11 mouse cellular contexts compared by ENCODE assay signal in genomic region chr17:66325440-66326203, GRCm38 (mm10).
DNase-seq lines count a peak whose midpoint lies in the region; ATAC-seq lines count a peak whose summit lies in the region.
"Had no signal": no experiment of that assay in that cellular context is flagged by ENCODE, and none has a peak within 500 bp of the region (broad histone marks: within the 10 kb centered on the region; RNA-seq: fewer than 3 reads in every experiment).

No protein-coding gene starts in this region.

- peaks cover 21% of the 10 kb centered on the region for H3K4me1 ChIP-seq in midbrain, embryonic 13.5 days (replicated peaks)
- peaks cover 7% of the 10 kb centered on the region for H3K4me1 ChIP-seq in intestine, embryonic 16.5 days (ENCODE audit: control insufficient read depth, insufficient read depth, low read length)
- H3K4me1 ChIP-seq: kidney, embryonic 15.5 days had no signal

- peak overlapping the region; percentile 23 for H3K4me3 ChIP-seq in midbrain, embryonic 13.5 days (replicated peaks)
- no peak overlapping the region for H3K4me3 ChIP-seq in intestine, embryonic 16.5 days (ENCODE audit: low read length)
- H3K4me3 ChIP-seq: embryonic facial prominence, embryonic 12.5 days; kidney, embryonic 15.5 days had no signal

- ATAC-seq in midbrain, embryonic 13.5 days: peak; percentile 95
- ATAC-seq in intestine, embryonic 16.5 days: no peak
- no peak for ATAC-seq in activated CD4-positive, CD25-positive, alpha-beta regulatory T cell, adult 4 months

- peak; percentile 95 for DNase-seq in brain, adult 2 months (ENCODE audit: low read depth, low spot score)
- peak; percentile 44 to 71 for DNase-seq in cerebellum, postnatal 14 days
- peak; percentile 65 for DNase-seq in layer of hippocampus, adult 11-12 months (ENCODE audit: low spot score)
- no peak for DNase-seq in spleen, adult 18-20 months
- no peak for DNase-seq in natural killer cell, adult 2 months (ENCODE audit: low spot score in 2 of 2)

- H3K27ac ChIP-seq in midbrain, embryonic 13.5 days: peak overlapping the region; percentile 81
- H3K27ac ChIP-seq in intestine, embryonic 16.5 days (ENCODE audit: low read length): no peak overlapping the region
- H3K27ac ChIP-seq: embryonic facial prominence, embryonic 12.5 days; kidney, embryonic 15.5 days had no signal

- peak overlapping the region; percentile 28 for H3K9ac ChIP-seq in midbrain, embryonic 13.5 days (replicated peaks)
- H3K9ac ChIP-seq in intestine, embryonic 16.5 days (ENCODE audit: low read depth, low read length): no peak overlapping the region
- H3K9ac ChIP-seq: embryonic facial prominence, embryonic 12.5 days; kidney, embryonic 15.5 days had no signal

- peaks cover 3% of the 10 kb centered on the region; the same call in 1 of the 2 replicates for H3K9me3 ChIP-seq in midbrain, embryonic 13.5 days
- H3K9me3 ChIP-seq in intestine, embryonic 16.5 days (ENCODE audit: control insufficient read depth, low read length): no peaks in the 10 kb centered on the region
- H3K9me3 ChIP-seq: embryonic facial prominence, embryonic 12.5 days; kidney, embryonic 15.5 days had no signal

- no peaks in the 10 kb centered on the region for H3K36me3 ChIP-seq in midbrain, embryonic 13.5 days
- H3K36me3 ChIP-seq in intestine, embryonic 16.5 days (ENCODE audit: control insufficient read depth, insufficient read depth, low read length): no peaks in the 10 kb centered on the region
- H3K36me3 ChIP-seq: embryonic facial prominence, embryonic 12.5 days; G1E; kidney, embryonic 15.5 days had no signal

- H3K27me3 ChIP-seq in midbrain, embryonic 13.5 days: no peaks in the 10 kb centered on the region
- no peaks in the 10 kb centered on the region for H3K27me3 ChIP-seq in intestine, embryonic 16.5 days (replicated peaks; ENCODE audit: control insufficient read depth, insufficient read depth, low read length)
- H3K27me3 ChIP-seq: embryonic facial prominence, embryonic 12.5 days; kidney, embryonic 15.5 days had no signal

- WGBS in midbrain, embryonic 13.5 days: 36% methylated on average over 14 of the region's 14 CpGs
- WGBS in intestine, embryonic 16.5 days: 49% methylated on average over 14 of the region's 14 CpGs

- H3K4me2 ChIP-seq in midbrain, embryonic 13.5 days (replicated peaks): peak overlapping the region; percentile 46
- no peak overlapping the region for H3K4me2 ChIP-seq in intestine, embryonic 16.5 days (ENCODE audit: low read depth, low read length)
- H3K4me2 ChIP-seq: embryonic facial prominence, embryonic 12.5 days; kidney, embryonic 15.5 days had no signal

Comparison
In these comparisons a context has a peak if more than half of its experiments do, and no peak if none do; other contexts are left out.
1. DNase-seq: peak in brain, adult 2 months (single experiment), cerebellum, postnatal 14 days (2 of 2) and layer of hippocampus, adult 11-12 months (single experiment); none in spleen, adult 18-20 months (0 of 2) and natural killer cell, adult 2 months (0 of 2).